Mouse (Mus musculus): ENCODE data around the gene Ppp1r13l. TPM values are rescaled to one million over a fixed set of nuclear protein-coding genes. Genes with fewer than 3 reads are reported as not detected.

Ppp1r13l gene
- not detected for polyA plus RNA-seq (2014; fragmentation: Illumina TruSeq; extraction: RNeasy Lipid Tissue Mini Kit (QIAGEN cat#74804); ENCODE audit: low read depth, low replicate concordance)

GRCm38 (mm10) chr7:19359299-19359891 lies at the start of gene Ppp1r13l, which contains the start of gene Cd3eap:
Gene Ppp1r13l (plus strand): TSS chr7:19359749.
Gene Cd3eap (minus strand): TSS chr7:19359483.

GRCm38 (mm10) chr7:19309884-19310641 lies 49.5 kb upstream of the Ppp1r13l start, which contains the start of gene Fosb:
Gene Fosb (minus strand): TSS chr7:19310051.

GRCm38 (mm10) chr7:19344237-19344847 lies 15.2 kb upstream of the Ppp1r13l start, which contains the start of gene Ercc1:
Gene Ercc1 (plus strand): TSS chr7:19344778.

GRCm38 (mm10) chr7:19381377-19382165 lies 22.0 kb downstream of the Ppp1r13l start, which contains the start of gene Ercc2:
Gene Ercc2 (plus strand): TSS chr7:19382010.

DNA sequence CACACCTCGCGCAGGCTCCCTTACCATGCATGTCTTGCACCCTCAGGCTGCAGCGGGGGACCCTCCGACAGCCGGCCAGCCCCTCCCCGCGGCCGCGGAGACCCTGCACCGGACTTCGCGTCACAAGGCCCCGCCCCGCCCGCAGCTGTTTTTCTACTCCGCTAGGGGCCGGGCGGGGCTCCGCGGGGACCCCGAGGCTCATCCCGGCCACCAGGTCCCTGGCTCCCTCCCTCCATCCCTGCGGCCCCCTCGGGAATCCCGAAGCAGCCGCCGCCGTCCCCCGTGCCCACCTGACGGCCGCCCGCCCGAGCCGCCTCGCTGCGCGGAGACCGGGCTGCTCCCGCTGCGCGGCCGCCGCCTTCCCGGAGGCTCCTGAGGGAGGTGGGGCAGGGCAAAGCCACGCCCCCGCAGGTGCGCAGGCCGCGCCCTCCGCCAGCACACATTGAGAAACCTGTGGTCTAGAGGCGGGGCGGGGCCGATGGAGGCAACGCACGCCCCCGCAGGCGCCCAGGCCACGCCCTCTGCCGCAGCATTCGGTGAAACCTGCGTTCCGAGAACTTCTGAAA lies 44.3 kb downstream of the Ppp1r13l start, which contains the start of gene Klc3:
Gene Klc3 (minus strand): TSS at position 374 of the 566 bp plus-strand sequence.

DNA sequence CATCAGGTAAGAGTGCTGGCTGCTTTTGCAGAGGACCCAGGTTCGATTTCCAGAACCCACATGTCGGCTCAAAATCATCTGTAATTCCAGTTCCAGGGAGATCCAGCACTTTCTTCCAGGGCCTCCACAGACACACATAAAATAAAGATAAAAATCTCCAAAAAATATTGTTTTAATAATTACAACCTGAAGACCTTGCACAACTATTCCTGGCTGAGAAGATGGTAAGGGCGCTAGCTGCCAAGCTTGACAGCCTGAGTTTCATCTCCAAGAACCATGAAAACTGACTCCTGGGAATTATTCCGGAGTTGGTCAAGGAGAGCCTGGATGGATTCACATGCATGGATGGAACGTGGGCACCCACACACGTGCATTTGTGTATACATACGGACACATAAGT lies 44.9 kb downstream of the Ppp1r13l start, which contains the start of gene Ckm:
Gene Ckm (plus strand): TSS at position 301 of the 400 bp plus-strand sequence.

Other genes with a start within 250 kb of the Ppp1r13l start
- gene Gm4969, start 241.4 kb upstream of the Ppp1r13l start, polyA plus RNA-seq (2014; fragmentation: Illumina TruSeq; extraction: RNeasy Lipid Tissue Mini Kit (QIAGEN cat#74804); ENCODE audit: low read depth, low replicate concordance): not detected
- 0.60 TPM for gene Fbxo46, start 239.9 kb upstream of the Ppp1r13l start, polyA plus RNA-seq (2014; fragmentation: Illumina TruSeq; extraction: RNeasy Lipid Tissue Mini Kit (QIAGEN cat#74804); ENCODE audit: low read depth, low replicate concordance)
- 7.0 TPM for gene Qpctl, start 210.5 kb upstream of the Ppp1r13l start, polyA plus RNA-seq (2014; fragmentation: Illumina TruSeq; extraction: RNeasy Lipid Tissue Mini Kit (QIAGEN cat#74804); ENCODE audit: low read depth, low replicate concordance)
- 2.1 TPM for gene Snrpd2, start 210.0 kb upstream of the Ppp1r13l start, polyA plus RNA-seq (2014; fragmentation: Illumina TruSeq; extraction: RNeasy Lipid Tissue Mini Kit (QIAGEN cat#74804); ENCODE audit: low read depth, low replicate concordance)
- 0.44 TPM for gene Gipr, start 193.6 kb upstream of the Ppp1r13l start, polyA plus RNA-seq (2014; fragmentation: Illumina TruSeq; extraction: RNeasy Lipid Tissue Mini Kit (QIAGEN cat#74804); ENCODE audit: low read depth, low replicate concordance)
- 0.76 TPM for gene Eml2, start 183.3 kb upstream of the Ppp1r13l start, polyA plus RNA-seq (2014; fragmentation: Illumina TruSeq; extraction: RNeasy Lipid Tissue Mini Kit (QIAGEN cat#74804); ENCODE audit: low read depth, low replicate concordance)
- gene Gpr4, start 147.2 kb upstream of the Ppp1r13l start, polyA plus RNA-seq (2014; fragmentation: Illumina TruSeq; extraction: RNeasy Lipid Tissue Mini Kit (QIAGEN cat#74804); ENCODE audit: low read depth, low replicate concordance): 0.76 TPM
- gene Opa3, start 131.4 kb upstream of the Ppp1r13l start, polyA plus RNA-seq (2014; fragmentation: Illumina TruSeq; extraction: RNeasy Lipid Tissue Mini Kit (QIAGEN cat#74804); ENCODE audit: low read depth, low replicate concordance): 12.0 TPM
- 121 TPM for gene Vasp, start 87.9 kb upstream of the Ppp1r13l start, polyA plus RNA-seq (2014; fragmentation: Illumina TruSeq; extraction: RNeasy Lipid Tissue Mini Kit (QIAGEN cat#74804); ENCODE audit: low read depth, low replicate concordance)
- gene Ppm1n, start 79.7 kb upstream of the Ppp1r13l start, polyA plus RNA-seq (2014; fragmentation: Illumina TruSeq; extraction: RNeasy Lipid Tissue Mini Kit (QIAGEN cat#74804); ENCODE audit: low read depth, low replicate concordance): not detected
- 1.6 TPM for gene Rtn2, start 77.1 kb upstream of the Ppp1r13l start, polyA plus RNA-seq (2014; fragmentation: Illumina TruSeq; extraction: RNeasy Lipid Tissue Mini Kit (QIAGEN cat#74804); ENCODE audit: low read depth, low replicate concordance)
- 1.4 TPM for gene Fosb, start 49.7 kb upstream of the Ppp1r13l start, polyA plus RNA-seq (2014; fragmentation: Illumina TruSeq; extraction: RNeasy Lipid Tissue Mini Kit (QIAGEN cat#74804); ENCODE audit: low read depth, low replicate concordance)
- gene Ercc1, start 15.0 kb upstream of the Ppp1r13l start, polyA plus RNA-seq (2014; fragmentation: Illumina TruSeq; extraction: RNeasy Lipid Tissue Mini Kit (QIAGEN cat#74804); ENCODE audit: low read depth, low replicate concordance): 0.63 TPM
- 0.95 TPM for gene Cd3eap, start 266 bp upstream of the Ppp1r13l start, polyA plus RNA-seq (2014; fragmentation: Illumina TruSeq; extraction: RNeasy Lipid Tissue Mini Kit (QIAGEN cat#74804); ENCODE audit: low read depth, low replicate concordance)
- 1.1 TPM for gene Ercc2, start 22.3 kb downstream of the Ppp1r13l start, polyA plus RNA-seq (2014; fragmentation: Illumina TruSeq; extraction: RNeasy Lipid Tissue Mini Kit (QIAGEN cat#74804); ENCODE audit: low read depth, low replicate concordance)
- not detected for gene Klc3, start 44.4 kb downstream of the Ppp1r13l start, polyA plus RNA-seq (2014; fragmentation: Illumina TruSeq; extraction: RNeasy Lipid Tissue Mini Kit (QIAGEN cat#74804); ENCODE audit: low read depth, low replicate concordance)
- gene Ckm, start 45.0 kb downstream of the Ppp1r13l start, polyA plus RNA-seq (2014; fragmentation: Illumina TruSeq; extraction: RNeasy Lipid Tissue Mini Kit (QIAGEN cat#74804); ENCODE audit: low read depth, low replicate concordance): not detected
- gene Mark4, start 99.1 kb downstream of the Ppp1r13l start, polyA plus RNA-seq (2014; fragmentation: Illumina TruSeq; extraction: RNeasy Lipid Tissue Mini Kit (QIAGEN cat#74804); ENCODE audit: low read depth, low replicate concordance): 1.7 TPM
- gene Exoc3l2, start 103.6 kb downstream of the Ppp1r13l start, polyA plus RNA-seq (2014; fragmentation: Illumina TruSeq; extraction: RNeasy Lipid Tissue Mini Kit (QIAGEN cat#74804); ENCODE audit: low read depth, low replicate concordance): not detected
- 4.9 TPM for gene Bloc1s3, start 148.6 kb downstream of the Ppp1r13l start, polyA plus RNA-seq (2014; fragmentation: Illumina TruSeq; extraction: RNeasy Lipid Tissue Mini Kit (QIAGEN cat#74804); ENCODE audit: low read depth, low replicate concordance)
- gene Trappc6a, start 148.6 kb downstream of the Ppp1r13l start, polyA plus RNA-seq (2014; fragmentation: Illumina TruSeq; extraction: RNeasy Lipid Tissue Mini Kit (QIAGEN cat#74804); ENCODE audit: low read depth, low replicate concordance): not detected
- gene Nkpd1, start 158.1 kb downstream of the Ppp1r13l start, polyA plus RNA-seq (2014; fragmentation: Illumina TruSeq; extraction: RNeasy Lipid Tissue Mini Kit (QIAGEN cat#74804); ENCODE audit: low read depth, low replicate concordance): not detected
- gene Ppp1r37, start 203.3 kb downstream of the Ppp1r13l start, polyA plus RNA-seq (2014; fragmentation: Illumina TruSeq; extraction: RNeasy Lipid Tissue Mini Kit (QIAGEN cat#74804); ENCODE audit: low read depth, low replicate concordance): 0.66 TPM
- not detected for gene Zfp296, start 217.5 kb downstream of the Ppp1r13l start, polyA plus RNA-seq (2014; fragmentation: Illumina TruSeq; extraction: RNeasy Lipid Tissue Mini Kit (QIAGEN cat#74804); ENCODE audit: low read depth, low replicate concordance)
- 12.7 TPM for gene Gemin7, start 217.8 kb downstream of the Ppp1r13l start, polyA plus RNA-seq (2014; fragmentation: Illumina TruSeq; extraction: RNeasy Lipid Tissue Mini Kit (QIAGEN cat#74804); ENCODE audit: low read depth, low replicate concordance)
- gene Clasrp, start 244.7 kb downstream of the Ppp1r13l start, polyA plus RNA-seq (2014; fragmentation: Illumina TruSeq; extraction: RNeasy Lipid Tissue Mini Kit (QIAGEN cat#74804); ENCODE audit: low read depth, low replicate concordance): 7.1 TPM

Measured in sigmoid colon, adult 10 weeks (tissue).